Mouse (Mus musculus) lung, postnatal 0 days (tissue): ENCODE data around the gene Dnajb12.

Experiments used
- CTCF ChIP-seq: IDR thresholded peaks from 2 replicates; pipeline ENCODE4 v1.5.1; 2016; ENCODE audit warnings: antibody characterized with exemption, mild to moderate bottlenecking
- EP300 ChIP-seq: IDR thresholded peaks from 2 replicates; pipeline ENCODE4 v1.6.1; 2016; ENCODE audit warnings: antibody characterized with exemption, mild to moderate bottlenecking, control low read depth

GRCm38 (mm10) chr10:59895460-59896186 is 16.3 kb downstream of the Dnajb12 start:
- TF ChIP-seq EP300 (no peak), CTCF (no peak)
